Mouse (Mus musculus) embryo, embryonic 11.5 days (tissue): ENCODE measurements around the gene Vps41.

Experiments
- DNase-seq: peaks from one replicate; pipeline ENCODE4 v3.0.0-alpha.2; 2012; ENCODE audit warnings: low read depth, low spot score

The Vps41 gene

DNA sequence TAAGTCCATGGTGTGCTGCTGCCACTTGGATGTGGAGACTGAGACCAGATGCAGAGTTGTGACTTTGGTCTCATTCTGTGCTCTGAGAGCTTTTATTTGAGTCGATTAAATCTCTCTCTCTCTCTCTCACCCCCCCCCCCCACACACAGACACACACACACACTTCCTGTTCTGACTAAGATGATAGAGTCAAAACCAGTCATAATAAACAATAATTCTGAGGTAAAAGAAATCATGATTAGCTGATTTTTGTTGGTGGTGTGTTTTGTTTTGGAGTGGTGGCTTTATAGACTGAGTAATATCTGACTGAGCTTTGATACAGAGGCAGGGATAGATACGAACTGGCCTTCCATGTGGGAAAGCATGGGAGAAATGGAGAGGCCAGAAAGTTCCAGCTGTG is 74.6 kb downstream of the Vps41 start:
- no peak for DNase-seq

- no peak for DNase-seq
Observed at GRCm38 (mm10) chr13:18794454-18794853, 77.4 kb downstream of the Vps41 start.

DNA sequence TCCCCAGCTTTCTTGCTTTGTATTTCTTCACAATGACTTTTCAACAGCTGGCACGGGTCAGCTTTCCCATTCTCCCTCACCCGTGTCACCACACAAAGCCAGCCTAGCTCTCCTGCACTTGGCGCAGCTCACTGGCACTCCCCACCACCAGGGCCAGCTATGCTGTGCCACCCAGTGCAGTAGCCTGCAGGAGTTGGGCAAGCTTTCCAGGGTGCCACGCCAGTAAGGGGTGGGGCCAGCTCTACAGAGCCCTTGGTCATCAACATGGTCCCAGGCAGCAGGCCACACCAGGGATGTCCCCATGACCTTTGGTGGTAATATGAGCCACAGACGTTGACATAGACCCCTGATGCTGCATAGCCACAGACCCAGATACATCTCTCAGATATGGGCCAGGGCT is 80.5 kb downstream of the Vps41 start:
- DNase-seq, result no peak

DNA sequence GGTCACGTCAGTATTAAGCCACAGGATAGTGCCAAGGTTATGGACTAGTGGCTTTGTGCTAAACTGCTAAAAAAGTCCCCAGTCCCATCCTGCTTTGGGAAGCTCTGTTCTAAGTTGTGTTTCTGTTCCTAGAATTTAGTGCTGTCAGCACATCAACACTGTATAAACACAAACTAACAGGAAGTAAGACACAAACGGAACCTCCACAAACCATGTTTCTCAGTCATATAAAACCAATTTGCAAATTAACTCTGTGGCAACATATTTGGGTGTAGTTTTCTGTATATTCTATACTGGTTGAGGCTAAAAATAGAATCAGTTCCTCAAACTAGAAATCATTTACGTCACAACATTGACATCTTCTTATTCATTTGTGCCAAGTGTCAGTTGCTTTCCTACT is 83.3 kb downstream of the Vps41 start:
- DNase-seq, result no peak

- DNase-seq, result no peak
Observed at GRCm38 (mm10) chr13:18809465-18809864, 92.4 kb downstream of the Vps41 start.

GRCm38 (mm10) chr13:18809978-18810675 is 93.0 kb downstream of the Vps41 start:
- DNase-seq, result peak; percentile 59

DNA sequence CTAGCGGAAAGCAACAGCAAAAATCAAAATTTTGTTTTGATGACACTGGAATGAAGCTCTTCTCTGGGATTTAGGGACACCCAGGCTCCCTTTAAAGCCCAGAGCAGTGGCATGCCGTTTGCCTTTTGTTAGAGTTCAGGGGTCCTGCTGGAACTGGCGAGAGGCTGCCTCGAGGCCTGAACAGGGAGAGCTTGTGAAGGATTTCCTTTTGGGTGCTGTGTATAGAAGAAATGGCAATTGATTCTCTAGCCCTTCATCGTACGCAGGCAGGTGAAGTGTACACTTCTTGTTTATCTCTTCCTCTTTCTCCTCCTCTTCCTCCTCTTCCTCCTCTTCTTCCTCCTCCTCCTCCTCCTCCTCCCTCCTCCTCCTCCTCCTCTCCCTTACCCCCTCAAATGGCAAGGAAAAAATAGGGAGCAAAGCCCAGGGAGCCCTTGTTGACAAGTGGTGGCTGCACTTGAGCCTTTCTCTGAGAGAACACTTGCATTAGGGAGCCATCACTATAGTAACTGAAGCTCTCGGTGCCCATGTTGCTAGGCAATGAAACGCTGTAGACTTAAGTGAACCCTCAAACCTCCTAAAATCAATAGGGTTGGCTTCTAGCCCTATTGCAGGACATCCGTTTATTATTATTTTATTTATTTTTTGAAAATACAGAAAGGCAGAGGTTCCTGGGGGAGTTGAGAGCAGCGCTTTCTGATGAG is 107.5 kb downstream of the Vps41 start:
- no peak for DNase-seq

DNA sequence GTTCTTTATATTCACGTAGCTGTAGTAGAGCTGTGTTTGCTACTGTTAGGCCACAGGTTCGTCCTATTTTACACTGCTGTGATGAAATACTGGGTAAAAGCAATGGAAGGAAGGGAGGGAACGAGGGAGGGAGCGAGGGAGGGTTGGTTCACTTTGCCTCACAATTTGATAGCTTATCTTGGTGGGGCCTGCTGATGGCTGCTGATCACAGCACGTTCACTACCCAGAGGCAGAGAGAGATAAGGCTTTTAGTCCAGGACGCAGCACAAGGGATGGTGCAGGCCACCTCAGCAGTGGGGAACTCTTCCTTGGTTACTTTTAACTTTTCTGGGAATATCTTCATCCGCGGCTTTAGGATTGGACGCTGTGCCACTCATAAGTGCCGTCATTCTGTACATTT is 109.9 kb downstream of the Vps41 start:
- DNase-seq, result no peak

DNA sequence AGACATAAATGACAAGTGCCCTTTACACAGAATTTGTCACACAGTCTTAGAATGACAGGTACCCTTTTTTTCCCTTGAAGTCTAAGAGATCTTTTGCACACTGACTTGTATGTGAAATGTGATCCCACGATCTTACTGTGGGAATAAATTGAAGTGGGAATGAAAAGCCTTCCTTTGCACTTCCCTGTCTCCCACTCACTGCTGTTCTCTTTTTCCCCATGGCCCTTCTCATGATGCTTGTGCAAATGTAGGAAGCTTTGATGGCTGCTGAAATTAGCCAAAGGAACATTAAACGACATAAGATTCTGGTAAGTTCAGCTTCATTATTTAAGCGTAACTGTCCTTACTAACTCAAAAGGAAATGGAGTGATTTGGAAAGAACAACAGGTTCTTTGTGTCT is 113.4 kb downstream of the Vps41 start:
- DNase-seq, result no peak

DNA sequence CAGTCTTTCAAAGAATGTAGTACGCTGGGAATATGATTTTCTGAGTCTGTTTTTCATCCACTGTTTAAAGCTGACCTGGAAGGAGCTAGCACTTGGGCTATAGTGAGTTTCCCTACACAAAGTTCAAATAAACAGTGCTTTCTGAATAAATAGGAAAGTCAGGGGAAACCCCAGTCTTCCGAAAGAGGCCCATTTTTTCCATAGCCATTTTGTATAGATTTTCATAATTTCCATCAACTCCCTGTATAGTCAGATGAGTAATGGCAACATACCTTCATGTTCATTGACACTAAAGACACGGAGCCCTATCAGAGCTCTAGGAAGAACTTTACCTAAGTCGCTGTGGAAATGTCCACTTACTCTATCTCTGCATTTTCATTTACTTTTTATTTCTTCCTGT is 122.1 kb downstream of the Vps41 start:
- no peak for DNase-seq

GRCm38 (mm10) chr13:18840366-18840765 is 123.3 kb downstream of the Vps41 start:
- DNase-seq, result no peak

DNA sequence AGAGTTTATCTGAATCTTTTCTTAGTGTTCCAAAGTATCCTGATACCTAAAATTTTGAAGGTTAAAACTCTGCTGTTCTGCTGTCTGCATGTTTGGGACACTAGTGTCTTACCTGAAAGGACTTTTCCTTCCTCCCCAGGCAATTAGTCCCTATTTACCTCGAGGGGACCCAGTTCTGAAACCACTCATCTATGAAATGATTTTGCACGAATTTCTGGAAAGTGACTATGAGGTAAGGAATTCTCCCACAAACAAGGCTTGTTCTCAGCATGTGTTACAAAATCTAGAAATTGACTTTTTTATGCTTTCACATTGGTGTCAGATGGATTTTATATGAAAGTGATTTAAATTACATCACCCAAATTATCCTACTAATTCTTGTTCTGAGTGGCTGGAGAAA is 123.9 kb downstream of the Vps41 start:
- DNase-seq, result no peak

DNA sequence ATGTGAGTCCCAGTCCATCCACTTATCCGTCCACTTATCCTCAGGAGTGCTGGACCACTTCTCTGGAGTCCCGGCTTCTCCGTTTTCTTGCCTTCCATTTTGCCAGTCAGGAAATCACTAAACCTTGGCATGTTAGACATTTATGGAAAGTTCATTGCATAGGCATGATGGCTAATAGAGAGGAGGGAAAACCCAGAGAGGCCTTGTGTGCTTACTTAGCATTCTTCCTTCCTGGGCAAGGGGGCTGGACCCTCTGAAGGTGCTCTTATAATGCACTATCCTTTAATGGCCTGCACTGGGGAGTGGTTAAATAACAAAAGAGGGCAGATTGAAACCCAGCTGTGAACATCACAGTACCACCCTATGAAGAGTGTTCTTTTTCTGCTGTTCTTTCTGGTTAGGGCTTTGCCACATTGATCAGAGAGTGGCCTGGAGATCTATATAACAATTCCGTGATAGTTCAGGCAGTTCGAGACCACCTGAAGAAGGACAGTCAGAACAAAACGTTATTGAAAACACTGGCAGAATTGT is 124.7 kb downstream of the Vps41 start:
- DNase-seq, result no peak

DNA sequence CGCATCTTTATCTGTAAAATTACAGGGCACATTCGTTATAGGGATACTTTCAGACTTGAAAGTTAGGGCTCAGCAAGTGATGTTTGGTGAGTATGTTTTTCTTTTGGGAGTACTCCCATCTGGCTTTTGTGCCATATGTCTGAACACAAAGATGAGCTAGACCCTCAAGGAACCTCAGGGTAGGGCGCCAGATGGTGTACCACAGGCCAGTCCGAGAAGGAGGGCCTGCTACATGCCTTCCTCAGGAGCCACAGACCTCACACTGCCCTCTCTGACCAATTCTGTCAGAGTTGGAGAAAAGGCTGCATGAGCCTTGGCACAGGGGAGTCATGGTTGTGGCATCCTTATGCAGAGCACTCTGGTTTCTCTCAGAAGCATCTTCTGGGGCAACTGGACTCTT is 125.5 kb downstream of the Vps41 start:
- DNase-seq, result no peak

- DNase-seq, result no peak
Observed at GRCm38 (mm10) chr13:18843546-18843945, 126.5 kb downstream of the Vps41 start.

- DNase-seq, result no peak
Observed at GRCm38 (mm10) chr13:18847386-18847785, 130.3 kb downstream of the Vps41 start.

- no peak for DNase-seq
Observed at GRCm38 (mm10) chr13:18849563-18849962, 132.5 kb downstream of the Vps41 start.

DNA sequence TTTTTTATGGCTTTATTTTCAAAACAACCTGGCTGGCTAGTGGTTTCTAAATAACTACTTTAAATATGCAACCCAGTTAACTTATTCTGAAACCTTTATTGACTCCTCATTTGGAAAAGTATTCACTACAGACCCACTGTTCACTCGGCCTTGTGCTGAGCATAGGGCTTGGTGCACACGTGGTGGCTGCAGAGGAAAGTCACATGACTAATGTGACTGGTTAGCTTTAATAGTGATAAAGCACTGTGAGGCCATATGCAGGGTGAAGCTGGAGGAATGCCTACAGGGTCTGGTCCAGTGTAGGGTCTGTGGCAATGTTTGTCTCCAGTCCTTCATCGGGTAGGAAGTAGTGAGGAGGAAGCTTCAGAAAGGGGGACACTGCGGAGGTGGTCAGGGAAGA is 134.1 kb downstream of the Vps41 start:
- DNase-seq, result no peak

GRCm38 (mm10) chr13:18852718-18853117 is 135.6 kb downstream of the Vps41 start:
- DNase-seq, result no peak

GRCm38 (mm10) chr13:18856026-18856802 is 139.1 kb downstream of the Vps41 start:
- DNase-seq, result no peak

DNA sequence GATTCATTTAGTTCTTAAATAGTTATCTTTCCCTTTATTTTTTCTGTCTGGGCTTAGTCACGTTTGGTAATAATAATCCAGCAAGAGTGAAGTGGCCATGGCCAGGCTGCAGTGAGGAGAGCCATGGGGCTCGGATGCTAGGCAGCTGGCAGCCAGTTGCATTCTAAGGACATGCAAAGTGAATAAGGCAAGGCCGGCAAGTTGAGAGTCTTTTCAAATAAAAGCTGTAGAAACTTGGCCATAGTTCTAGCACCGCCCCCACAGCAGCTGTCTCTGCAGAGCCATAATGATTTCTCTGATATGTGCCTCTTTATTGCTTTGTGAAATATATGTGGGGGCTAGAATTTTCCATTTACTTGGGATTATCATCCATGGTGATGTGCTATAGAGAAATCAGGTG is 141.1 kb downstream of the Vps41 start:
- DNase-seq, result no peak

DNA sequence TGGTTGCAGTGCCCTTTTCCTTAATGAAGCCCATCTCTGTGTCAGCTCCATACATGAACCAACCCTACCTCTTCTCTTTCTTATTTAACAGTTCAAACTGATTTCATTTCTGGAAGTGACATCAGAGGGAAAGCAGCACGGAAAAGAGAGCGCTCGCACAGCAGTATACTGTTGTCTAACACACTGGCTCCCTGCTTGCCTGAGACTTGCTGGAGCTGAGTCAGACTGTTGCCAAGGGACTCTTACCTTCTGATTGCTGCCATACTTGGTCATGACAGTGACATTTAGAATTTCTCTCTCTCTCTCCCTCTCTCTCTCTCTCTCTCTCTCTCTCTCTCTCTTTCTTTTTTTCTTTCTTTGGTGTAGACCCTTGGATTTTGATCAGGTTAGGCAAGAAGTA is 142.3 kb downstream of the Vps41 start:
- no peak for DNase-seq
